ENCODE assay signal across 12 mouse cellular contexts in the genomic region with DNA sequence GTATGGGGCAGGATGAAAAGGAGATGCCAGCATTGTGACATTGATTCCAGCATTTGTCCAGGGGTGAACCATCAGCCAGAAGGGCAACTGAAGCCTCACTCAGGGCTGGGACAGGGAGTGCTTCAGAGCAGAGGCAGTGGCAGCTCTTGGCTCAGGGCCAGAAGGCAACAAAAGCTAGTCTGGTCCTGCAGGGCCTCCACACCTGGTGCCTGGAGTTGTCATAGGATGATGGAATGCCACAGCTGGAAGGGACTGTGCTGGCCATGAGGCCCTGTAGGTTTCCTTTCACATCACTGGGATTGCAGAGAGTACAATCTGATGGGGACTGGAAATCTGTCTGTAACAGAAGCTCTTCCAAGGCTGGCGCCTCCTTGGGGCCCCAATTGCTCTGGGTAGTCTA.
DNase-seq lines count a peak whose midpoint lies in the region; ATAC-seq and TF ChIP-seq lines count a peak whose summit lies in the region.
"Had no signal": no experiment of that assay in that cellular context is flagged by ENCODE, and none has a peak within 500 bp of the region (broad histone marks: within the 10 kb centered on the region; RNA-seq: fewer than 3 reads in every experiment).

No protein-coding gene starts in this region.

- no peak overlapping the region for H3K9ac ChIP-seq in intestine, embryonic 16.5 days (ENCODE audit: low read depth, low read length)
- no peak overlapping the region for H3K9ac ChIP-seq in intestine, postnatal 0 days (ENCODE audit: low read depth, low read length)
- H3K9ac ChIP-seq: hindbrain, embryonic 13.5 days; lung, embryonic 15.5 days had no signal

- 0 out of 2 replicates have a peak, but pooled peaks have one; percentile 38 for ATAC-seq in intestine, embryonic 16.5 days
- no peak for ATAC-seq in intestine, postnatal 0 days

- H3K27me3 ChIP-seq in intestine, embryonic 16.5 days (replicated peaks; ENCODE audit: control insufficient read depth, insufficient read depth, low read length), result no peaks in the 10 kb centered on the region
- no peaks in the 10 kb centered on the region for H3K27me3 ChIP-seq in intestine, postnatal 0 days (replicated peaks; ENCODE audit: control insufficient read depth, insufficient read depth, low read length)
- H3K27me3 ChIP-seq: hindbrain, embryonic 13.5 days; lung, embryonic 15.5 days had no signal

- no peak overlapping the region for H3K27ac ChIP-seq in intestine, embryonic 16.5 days (ENCODE audit: low read length)
- H3K27ac ChIP-seq in intestine, postnatal 0 days (ENCODE audit: low read depth, low read length), result no peak overlapping the region
- H3K27ac ChIP-seq: hindbrain, embryonic 13.5 days; lung, embryonic 15.5 days had no signal

- no peaks in the 10 kb centered on the region for H3K9me3 ChIP-seq in intestine, embryonic 16.5 days (ENCODE audit: control insufficient read depth, low read length)
- H3K9me3 ChIP-seq in intestine, postnatal 0 days (ENCODE audit: control insufficient read depth), result peaks cover 4% of the 10 kb centered on the region; the same call in 1 of the 2 replicates
- H3K9me3 ChIP-seq: hindbrain, embryonic 13.5 days; lung, embryonic 15.5 days had no signal

- no peak for TF ChIP-seq CTCF in intestine, postnatal 0 days (IDR thresholded peaks at IDR 0.05; ENCODE audit: low read depth)

- peak; percentile 6 for DNase-seq in adrenal gland, postnatal 14 days
- DNase-seq in adrenal gland, adult 2 months, result no peak
- DNase-seq in retina, postnatal 1 day, result peak; percentile 15
- DNase-seq in retina, embryonic 14.5 days (ENCODE audit: low spot score), result no peak
- peak; percentile 56 for DNase-seq in mesoderm, embryonic 11.5 days (ENCODE audit: low read depth, low spot score)
- no peak for DNase-seq in cerebellum, adult 8-10 months
- DNase-seq: layer of hippocampus, adult 9-11 months; thymus, postnatal 14 days had no signal

- no peak overlapping the region for H3K4me2 ChIP-seq in intestine, embryonic 16.5 days (ENCODE audit: low read depth, low read length)
- H3K4me2 ChIP-seq in intestine, postnatal 0 days (replicated peaks; ENCODE audit: low read depth), result no peak overlapping the region
- H3K4me2 ChIP-seq: hindbrain, embryonic 13.5 days; lung, embryonic 15.5 days had no signal

- H3K4me3 ChIP-seq in intestine, embryonic 16.5 days (ENCODE audit: low read length), result no peak overlapping the region
- H3K4me3 ChIP-seq in intestine, postnatal 0 days (ENCODE audit: low read depth, low read length), result no peak overlapping the region
- H3K4me3 ChIP-seq: hindbrain, embryonic 13.5 days; lung, embryonic 15.5 days had no signal

- H3K36me3 ChIP-seq in intestine, embryonic 16.5 days (ENCODE audit: control insufficient read depth, insufficient read depth, low read length), result no peaks in the 10 kb centered on the region
- H3K36me3 ChIP-seq in intestine, postnatal 0 days (ENCODE audit: control insufficient read depth, insufficient read depth), result no peaks in the 10 kb centered on the region
- H3K36me3 ChIP-seq: hindbrain, embryonic 13.5 days; lung, embryonic 15.5 days had no signal

- H3K4me1 ChIP-seq in intestine, embryonic 16.5 days (ENCODE audit: control insufficient read depth, insufficient read depth, low read length), result no peaks in the 10 kb centered on the region
- H3K4me1 ChIP-seq in intestine, postnatal 0 days (replicated peaks; ENCODE audit: control insufficient read depth, insufficient read depth, low read length), result no peaks in the 10 kb centered on the region; the same call in 1 of the 2 replicates
- H3K4me1 ChIP-seq: lung, embryonic 15.5 days had no signal

- 85% methylated on average over 1 of the region's 1 CpGs for WGBS in intestine, embryonic 16.5 days
- WGBS in intestine, postnatal 0 days, result 94% methylated on average over 1 of the region's 1 CpGs

Comparison
In these comparisons a context has a peak if more than half of its experiments do, and no peak if none do; other contexts are left out.
1. DNase-seq: peak in adrenal gland, postnatal 14 days (single experiment), retina, postnatal 1 day (single experiment) and mesoderm, embryonic 11.5 days (single experiment); none in adrenal gland, adult 2 months (single experiment), retina, embryonic 14.5 days (single experiment) and cerebellum, adult 8-10 months (single experiment).